Mouse (Mus musculus): Measurements from ENCODE around the gene Cuta. TPM values are rescaled to one million over a fixed set of nuclear protein-coding genes. Genes with fewer than 3 reads are reported as not detected.
A peak's percentile ranks its signal among the peaks of the same experiment; 100 is the strongest.
"Not testable (repeated sequence)": the region's sequence is repeated elsewhere in the genome, so short reads cannot be mapped to it uniquely, and the experiment has no call there.

Gene Cuta
- polyA plus RNA-seq, 1 experiment from 2014 or later = 163 TPM

- peak overlapping the region; percentile 99 for H3K4me2 ChIP-seq (ENCODE audit: low read depth, low read length)
- H3K27ac ChIP-seq (ENCODE audit: low read length) = no peak overlapping the region
- H3K36me3 ChIP-seq (ENCODE audit: control insufficient read depth, insufficient read depth) = peaks cover 15% of the 10 kb centered on the region
- H3K9ac ChIP-seq (ENCODE audit: low read length) = peak overlapping the region; percentile 95
- H3K4me1 ChIP-seq (ENCODE audit: control insufficient read depth, insufficient read depth, low read length) = peaks cover 18% of the 10 kb centered on the region
- no peaks in the 10 kb centered on the region for H3K9me3 ChIP-seq (replicated peaks; ENCODE audit: control insufficient read depth, low read length)
- H3K27me3 ChIP-seq (ENCODE audit: control insufficient read depth, insufficient read depth, low read length) = no peaks in the 10 kb centered on the region
- ATAC-seq (replicated peaks; ENCODE audit: extremely low read depth, insufficient read depth, low FRiP score) = no peak
- 75% methylated on average over 16 of the region's 16 CpGs for WGBS
- H3K4me3 ChIP-seq (ENCODE audit: low read length) = peak overlapping the region; percentile 93
Observed at GRCm38 (mm10) chr17:26933885-26934827, 5.2 kb downstream of the Cuta start.

DNA sequence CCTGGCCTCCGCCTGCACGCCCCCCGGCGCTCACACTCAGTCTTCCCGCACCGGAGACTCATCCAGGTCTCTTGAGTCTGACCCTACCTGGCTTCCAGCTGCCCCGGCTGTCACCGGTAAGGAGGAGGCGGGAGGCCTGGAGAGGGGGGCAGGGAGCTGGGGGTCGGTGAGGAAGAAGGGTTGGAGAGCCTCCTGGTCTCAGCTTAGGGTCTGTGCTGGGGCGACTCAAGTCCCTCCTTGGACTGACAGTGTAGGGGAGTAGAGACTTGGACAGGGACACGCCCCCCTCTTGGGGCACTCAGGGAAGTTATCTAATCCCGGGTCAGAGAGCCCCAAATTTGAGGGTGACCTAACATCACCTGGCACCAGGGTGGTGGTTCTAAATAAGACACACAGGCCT is 6.0 kb downstream of the Cuta start:
- Histone ChIP-seq H3K27ac (ENCODE audit: low read length) (peak overlapping the region; percentile 90), H3K4me1 (ENCODE audit: control insufficient read depth, insufficient read depth, low read length) (peaks cover 15% of the 10 kb centered on the region), H3K9ac (ENCODE audit: low read length) (peak overlapping the region; percentile 95), H3K4me2 (ENCODE audit: low read depth, low read length) (peak overlapping the region; percentile 99), H3K27me3 (ENCODE audit: control insufficient read depth, insufficient read depth, low read length) (no peaks in the 10 kb centered on the region), H3K4me3 (ENCODE audit: low read length) (peak overlapping the region; percentile 93), H3K9me3 (replicated peaks; ENCODE audit: control insufficient read depth, low read length) (no peaks in the 10 kb centered on the region), H3K36me3 (ENCODE audit: control insufficient read depth, insufficient read depth) (peaks cover 18% of the 10 kb centered on the region)
- 4% methylated on average over 13 of the region's 13 CpGs for WGBS
- ATAC-seq (replicated peaks; ENCODE audit: extremely low read depth, insufficient read depth, low FRiP score) = peak; percentile 7; the same call in 1 of the 2 replicates

GRCm38 (mm10) chr17:26932839-26933398 is 6.5 kb downstream of the Cuta start, which contains the start of gene Phf1:
Phf1 (plus strand) TSS chr17:26933052.
- Histone ChIP-seq H3K36me3 (ENCODE audit: control insufficient read depth, insufficient read depth) (peaks cover 18% of the 10 kb centered on the region), H3K27me3 (ENCODE audit: control insufficient read depth, insufficient read depth, low read length) (no peaks in the 10 kb centered on the region), H3K4me3 (ENCODE audit: low read length) (peak within 1 kb of the TSS; percentile 93), H3K4me2 (ENCODE audit: low read depth, low read length) (peak within 1 kb of the TSS; percentile 99), H3K9ac (ENCODE audit: low read length) (peak within 1 kb of the TSS; percentile 95), H3K27ac (ENCODE audit: low read length) (peak within 1 kb of the TSS; percentile 90), H3K9me3 (replicated peaks; ENCODE audit: control insufficient read depth, low read length) (no peaks in the 10 kb centered on the region), H3K4me1 (ENCODE audit: control insufficient read depth, insufficient read depth, low read length) (peaks cover 10% of the 10 kb centered on the region)
- ATAC-seq (replicated peaks; ENCODE audit: extremely low read depth, insufficient read depth, low FRiP score) = peak; percentile 90
- WGBS = 0% methylated on average over 42 of the region's 43 CpGs

GRCm38 (mm10) chr17:26931795-26932194 is 7.6 kb downstream of the Cuta start:
- not testable (repeated sequence) for H3K9me3 ChIP-seq (replicated peaks; ENCODE audit: control insufficient read depth, low read length); H3K4me2 ChIP-seq (ENCODE audit: low read depth, low read length); H3K9ac ChIP-seq (ENCODE audit: low read length); H3K4me3 ChIP-seq (ENCODE audit: low read length); H3K4me1 ChIP-seq (ENCODE audit: control insufficient read depth, insufficient read depth, low read length); H3K27me3 ChIP-seq (ENCODE audit: control insufficient read depth, insufficient read depth, low read length); ATAC-seq (replicated peaks; ENCODE audit: extremely low read depth, insufficient read depth, low FRiP score)
- 67% methylated on average over 7 of the region's 7 CpGs for WGBS
- Histone ChIP-seq H3K36me3 (ENCODE audit: control insufficient read depth, insufficient read depth) (peaks cover 18% of the 10 kb centered on the region), H3K27ac (ENCODE audit: low read length) (peak overlapping the region; percentile 23; the same call in 1 of the 2 replicates)

- not testable (repeated sequence) for H3K27ac ChIP-seq (ENCODE audit: low read length); H3K4me1 ChIP-seq (ENCODE audit: control insufficient read depth, insufficient read depth, low read length); H3K9ac ChIP-seq (ENCODE audit: low read length); H3K27me3 ChIP-seq (ENCODE audit: control insufficient read depth, insufficient read depth, low read length); H3K4me3 ChIP-seq (ENCODE audit: low read length); H3K9me3 ChIP-seq (replicated peaks; ENCODE audit: control insufficient read depth, low read length); ATAC-seq (replicated peaks; ENCODE audit: extremely low read depth, insufficient read depth, low FRiP score); H3K4me2 ChIP-seq (ENCODE audit: low read depth, low read length)
- WGBS = 91% methylated on average over 9 of the region's 9 CpGs
- peaks cover 11% of the 10 kb centered on the region for H3K36me3 ChIP-seq (ENCODE audit: control insufficient read depth, insufficient read depth)
Observed at GRCm38 (mm10) chr17:26925414-26925813, 14.0 kb downstream of the Cuta start.

GRCm38 (mm10) chr17:26922368-26922767 is 17.0 kb downstream of the Cuta start:
- H3K4me1 ChIP-seq (ENCODE audit: control insufficient read depth, insufficient read depth, low read length); H3K27me3 ChIP-seq (ENCODE audit: control insufficient read depth, insufficient read depth, low read length); H3K9me3 ChIP-seq (replicated peaks; ENCODE audit: control insufficient read depth, low read length); H3K27ac ChIP-seq (ENCODE audit: low read length); ATAC-seq (replicated peaks; ENCODE audit: extremely low read depth, insufficient read depth, low FRiP score); H3K36me3 ChIP-seq (ENCODE audit: control insufficient read depth, insufficient read depth); H3K9ac ChIP-seq (ENCODE audit: low read length); H3K4me3 ChIP-seq (ENCODE audit: low read length); H3K4me2 ChIP-seq (ENCODE audit: low read depth, low read length): not testable (repeated sequence)
- 88% methylated on average over 5 of the region's 6 CpGs for WGBS

DNA sequence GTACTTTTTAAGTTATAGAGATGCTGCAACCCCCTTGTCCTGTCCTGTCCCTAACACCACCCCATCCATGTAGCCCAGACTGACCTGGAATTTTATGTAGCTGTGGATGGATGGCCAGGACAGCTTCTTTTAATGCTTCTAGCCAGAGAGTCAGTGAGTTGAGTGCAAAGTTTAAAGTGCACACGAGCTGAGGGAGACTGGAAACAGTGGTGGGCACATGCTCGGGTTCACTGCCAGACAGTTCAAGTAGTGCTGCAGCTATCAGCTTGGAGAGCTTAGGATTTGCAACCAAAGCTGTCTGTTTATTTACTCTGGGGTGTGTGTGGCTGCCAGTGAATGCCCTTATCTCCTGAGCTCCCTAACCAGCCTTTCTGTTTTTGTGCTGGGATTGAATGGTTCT is 19.9 kb downstream of the Cuta start:
- not testable (repeated sequence) for H3K36me3 ChIP-seq (ENCODE audit: control insufficient read depth, insufficient read depth); H3K4me3 ChIP-seq (ENCODE audit: low read length); H3K4me2 ChIP-seq (ENCODE audit: low read depth, low read length); ATAC-seq (replicated peaks; ENCODE audit: extremely low read depth, insufficient read depth, low FRiP score); H3K9me3 ChIP-seq (replicated peaks; ENCODE audit: control insufficient read depth, low read length); H3K9ac ChIP-seq (ENCODE audit: low read length); H3K27ac ChIP-seq (ENCODE audit: low read length); H3K4me1 ChIP-seq (ENCODE audit: control insufficient read depth, insufficient read depth, low read length); H3K27me3 ChIP-seq (ENCODE audit: control insufficient read depth, insufficient read depth, low read length)
- WGBS = 49% methylated on average over 2 of the region's 2 CpGs

DNA sequence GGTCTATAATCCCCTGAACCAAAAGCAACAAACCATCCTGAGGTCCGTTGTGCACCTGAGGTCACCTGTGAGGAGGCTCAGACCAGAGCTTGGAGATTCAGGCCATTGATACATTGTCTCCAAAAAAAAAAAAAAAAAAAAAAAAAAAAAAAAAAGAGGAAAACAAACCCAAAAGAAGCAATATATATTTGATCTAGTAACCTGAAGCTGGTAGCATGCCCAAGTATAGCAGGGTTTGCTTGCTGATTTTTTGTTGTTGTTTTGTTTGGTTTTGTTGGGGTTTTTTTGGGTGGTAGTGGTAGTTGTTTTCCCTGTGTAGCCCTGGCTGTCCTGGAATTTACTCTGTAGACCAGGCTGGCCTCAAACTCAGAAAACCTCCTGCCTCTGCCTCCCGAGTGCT is 21.0 kb downstream of the Cuta start:
- WGBS = 70% methylated on average over 2 of the region's 2 CpGs
- Histone ChIP-seq H3K9me3 (replicated peaks; ENCODE audit: control insufficient read depth, low read length) (no peaks in the 10 kb centered on the region), H3K27ac (ENCODE audit: low read length) (no peak overlapping the region), H3K4me2 (ENCODE audit: low read depth, low read length) (peak overlapping the region; percentile 72), H3K27me3 (ENCODE audit: control insufficient read depth, insufficient read depth, low read length) (no peaks in the 10 kb centered on the region), H3K4me3 (ENCODE audit: low read length) (peak overlapping the region; percentile 83), H3K4me1 (ENCODE audit: control insufficient read depth, insufficient read depth, low read length) (peaks cover 6% of the 10 kb centered on the region; the same call in 1 of the 2 replicates), H3K9ac (ENCODE audit: low read length) (peak overlapping the region; percentile 38), H3K36me3 (ENCODE audit: control insufficient read depth, insufficient read depth) (no peaks in the 10 kb centered on the region)
- no peak for ATAC-seq (replicated peaks; ENCODE audit: extremely low read depth, insufficient read depth, low FRiP score)

GRCm38 (mm10) chr17:26917560-26917959 is 21.8 kb downstream of the Cuta start:
- H3K36me3 ChIP-seq (ENCODE audit: control insufficient read depth, insufficient read depth); H3K4me1 ChIP-seq (ENCODE audit: control insufficient read depth, insufficient read depth, low read length); H3K27me3 ChIP-seq (ENCODE audit: control insufficient read depth, insufficient read depth, low read length); H3K9me3 ChIP-seq (replicated peaks; ENCODE audit: control insufficient read depth, low read length); ATAC-seq (replicated peaks; ENCODE audit: extremely low read depth, insufficient read depth, low FRiP score); H3K27ac ChIP-seq (ENCODE audit: low read length): not testable (repeated sequence)
- H3K4me3 ChIP-seq (ENCODE audit: low read length) = peak overlapping the region; percentile 83
- 0% methylated on average over 12 of the region's 12 CpGs for WGBS
- H3K4me2 ChIP-seq (ENCODE audit: low read depth, low read length) = peak overlapping the region; percentile 72
- peak overlapping the region; percentile 81 for H3K9ac ChIP-seq (ENCODE audit: low read length)
